Mouse (Mus musculus) hindbrain, embryonic 13.5 days (tissue): ENCODE results near the gene Susd6. TPM values are rescaled to one million over a fixed set of nuclear protein-coding genes. Genes with fewer than 3 reads are reported as not detected.
A peak's percentile ranks its signal among the peaks of the same experiment; 100 is the strongest.

Experiments used
- ATAC-seq: fragments of 200-750 bp; cut with Nextera tagmentation; 2 replicates; pipeline ENCODE4 v1.8.0; 2017; ENCODE audit warnings: moderate TSS enrichment; ENCODE audit not compliant: low FRiP score
- H3K27ac ChIP-seq: fragments of 300-500 bp; sonication (generic); 2 replicates; pipeline ENCODE4 v1.5.1; 2015; ENCODE audit warnings: inconsistent platforms, mild to moderate bottlenecking, moderate library complexity
- H3K27me3 ChIP-seq: fragments of 300-500 bp; sonication (generic); 2 replicates; pipeline ENCODE4 v1.6.1; 2015; ENCODE audit warnings: mild to moderate bottlenecking, inconsistent platforms
- H3K36me3 ChIP-seq: fragments of 300-500 bp; sonication (generic); 2 replicates; pipeline ENCODE4 v1.6.1; 2015; ENCODE audit warnings: mild to moderate bottlenecking, inconsistent platforms
- H3K4me1 ChIP-seq: fragments of 300-500 bp; sonication (generic); replicated peaks from 2 replicates; pipeline ENCODE4 v1.6.1; 2015; ENCODE audit warnings: inconsistent platforms
- H3K4me2 ChIP-seq: fragments of 300-500 bp; sonication (generic); 2 replicates; pipeline ENCODE4 v1.6.1; 2015; ENCODE audit warnings: inconsistent platforms, mild to moderate bottlenecking, moderate library complexity
- H3K4me3 ChIP-seq: fragments of 300-500 bp; sonication (generic); 2 replicates; pipeline ENCODE4 v1.5.1; 2015; ENCODE audit warnings: mild to moderate bottlenecking, inconsistent platforms
- H3K9ac ChIP-seq: fragments of 300-500 bp; sonication (generic); 2 replicates; pipeline ENCODE4 v1.6.1; 2015; ENCODE audit warnings: mild to moderate bottlenecking, inconsistent platforms
- H3K9me3 ChIP-seq: fragments of 300-500 bp; sonication (generic); 2 replicates; pipeline ENCODE4 v1.6.1; 2016; ENCODE audit warnings: inconsistent platforms
- WGBS: fragments of 180-500 bp; shearing (Covaris S2); methylation state at CpG from one replicate; pipeline ENCODE4 v1.1.7; 2015; 5-methylcytosine and 5-hydroxymethylcytosine counted together
- polyA plus RNA-seq: library from polyadenylated mRNA; unstranded; fragments of >200 nt; fragmentation: Nextera tagmentation; extraction: Ambion mirVana; gene quantifications from 2 replicates; pipeline ENCODE4 v1.2.1, GENCODE M21; 2015

The Susd6 gene
- polyA plus RNA-seq, 1 experiment from 2014 or later, result 11.4 TPM

DNA sequence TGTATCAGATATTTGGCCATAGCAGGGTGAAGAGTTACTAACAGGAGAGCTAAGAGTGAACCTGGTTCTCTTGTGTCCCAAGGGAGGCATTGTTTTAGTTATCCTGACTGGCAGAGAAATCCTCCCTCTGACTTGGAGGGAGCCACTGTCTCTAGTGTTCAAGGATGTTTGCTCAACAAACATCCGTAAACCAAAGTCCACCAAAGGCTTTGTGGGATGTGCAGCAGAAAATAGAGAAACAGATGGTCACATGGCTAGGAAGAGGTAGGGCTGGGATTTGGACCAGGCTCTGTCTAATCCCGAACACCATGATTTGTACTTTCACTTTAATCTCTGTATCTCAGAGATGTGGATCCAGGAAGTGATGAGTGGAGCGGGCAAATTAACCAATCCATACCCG, 26.2 kb upstream of the Susd6 start:
- Histone ChIP-seq H3K27me3 (0 out of 2 replicates have a peak, but pooled peaks cover 2% of the 10 kb centered on the region), H3K27ac (no peak overlapping the region), H3K9ac (no peak overlapping the region), H3K9me3 (no peaks in the 10 kb centered on the region), H3K4me3 (no peak overlapping the region), H3K4me1 (peaks cover 8% of the 10 kb centered on the region), H3K4me2 (no peak overlapping the region), H3K36me3 (no peaks in the 10 kb centered on the region)
- no peak for ATAC-seq
- 78% methylated on average over 4 of the region's 4 CpGs for WGBS

DNA sequence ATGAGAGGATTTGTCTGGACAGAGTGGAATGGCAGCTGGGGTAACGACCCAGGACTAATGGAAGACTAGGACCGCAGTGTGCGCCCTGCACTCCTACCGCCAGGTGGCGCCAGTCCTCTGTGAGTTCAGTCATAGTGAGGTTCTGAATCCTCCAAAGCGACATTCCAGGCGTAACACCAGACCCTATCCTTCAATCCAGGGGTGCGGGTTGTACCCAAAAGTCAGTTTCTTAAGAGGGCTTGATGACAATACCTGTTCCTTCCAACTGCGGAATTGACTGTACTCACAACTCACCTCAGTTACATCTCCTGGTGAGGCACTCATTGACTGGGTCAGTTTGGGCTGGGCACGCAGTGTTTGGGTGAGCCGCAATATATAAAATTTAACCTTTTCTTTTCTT, 20.6 kb upstream of the Susd6 start:
- H3K9ac ChIP-seq, result no peak overlapping the region
- 20% methylated on average over 11 of the region's 11 CpGs for WGBS
- no peaks in the 10 kb centered on the region for H3K4me1 ChIP-seq
- H3K9me3 ChIP-seq, result no peaks in the 10 kb centered on the region
- no peaks in the 10 kb centered on the region for H3K27me3 ChIP-seq
- peak; percentile 87 for ATAC-seq
- H3K4me2 ChIP-seq, result peak overlapping the region; percentile 15; the same call in 1 of the 2 replicates
- H3K36me3 ChIP-seq, result no peaks in the 10 kb centered on the region
- no peak overlapping the region for H3K27ac ChIP-seq
- H3K4me3 ChIP-seq, result no peak overlapping the region

DNA sequence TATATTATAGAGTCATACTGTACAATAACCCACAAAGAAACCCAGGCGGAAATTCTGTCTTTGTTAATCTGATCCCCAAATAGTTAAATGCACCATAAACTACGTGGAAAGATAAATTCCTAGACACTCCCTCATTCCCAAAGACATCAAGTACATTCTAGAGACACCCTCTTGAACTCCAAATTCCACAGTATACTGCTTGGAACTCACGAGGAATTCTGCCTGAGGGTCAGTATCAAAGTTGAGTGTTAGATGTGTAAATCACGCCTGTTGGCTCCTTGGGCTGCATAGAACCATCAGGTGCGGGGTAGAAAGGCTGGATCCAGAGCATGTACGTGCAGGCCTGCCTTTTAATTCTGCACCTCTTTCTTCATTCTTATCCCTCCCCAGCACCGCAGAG, 15.5 kb upstream of the Susd6 start:
- Histone ChIP-seq H3K4me1 (no peaks in the 10 kb centered on the region), H3K4me2 (no peak overlapping the region), H3K27me3 (no peaks in the 10 kb centered on the region), H3K36me3 (no peaks in the 10 kb centered on the region), H3K9me3 (no peaks in the 10 kb centered on the region), H3K27ac (no peak overlapping the region), H3K9ac (no peak overlapping the region), H3K4me3 (no peak overlapping the region)
- 77% methylated on average over 7 of the region's 7 CpGs for WGBS
- ATAC-seq, result no peak

DNA sequence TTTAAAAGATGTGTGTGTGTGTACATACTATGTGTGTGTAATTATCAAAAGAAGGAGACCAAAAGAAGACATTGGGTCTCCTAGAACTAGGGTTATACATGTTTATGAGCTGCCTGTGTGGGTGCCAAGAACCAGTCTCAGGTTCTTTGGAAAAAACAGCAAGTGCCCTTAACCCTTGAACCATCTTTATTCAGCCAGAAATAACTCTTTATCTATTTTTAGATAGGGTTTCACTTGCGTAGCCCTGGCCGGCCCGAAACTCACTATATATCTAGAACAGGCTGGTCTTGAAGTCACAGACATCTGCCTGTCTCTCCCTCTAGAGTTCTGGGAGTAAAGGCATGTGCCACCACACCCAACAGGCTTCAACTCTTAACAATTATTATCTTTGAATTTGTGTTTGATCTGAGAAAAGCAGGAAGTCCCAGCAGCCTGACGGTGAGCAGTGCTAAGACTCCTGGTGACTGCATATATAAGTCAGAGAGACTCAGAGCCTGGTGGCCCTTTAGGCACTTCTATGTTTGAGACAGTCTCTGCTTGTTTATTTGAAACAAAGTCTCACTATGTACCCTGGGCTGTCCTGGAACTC, 14.2 kb upstream of the Susd6 start:
- H3K27me3 ChIP-seq, result no peaks in the 10 kb centered on the region
- no peak overlapping the region for H3K4me2 ChIP-seq
- no peak overlapping the region for H3K27ac ChIP-seq
- no peaks in the 10 kb centered on the region for H3K4me1 ChIP-seq
- no peaks in the 10 kb centered on the region for H3K36me3 ChIP-seq
- no peak overlapping the region for H3K4me3 ChIP-seq
- H3K9me3 ChIP-seq, result no peaks in the 10 kb centered on the region
- no peak for ATAC-seq
- WGBS, result 89% methylated on average over 4 of the region's 4 CpGs
- no peak overlapping the region for H3K9ac ChIP-seq

DNA sequence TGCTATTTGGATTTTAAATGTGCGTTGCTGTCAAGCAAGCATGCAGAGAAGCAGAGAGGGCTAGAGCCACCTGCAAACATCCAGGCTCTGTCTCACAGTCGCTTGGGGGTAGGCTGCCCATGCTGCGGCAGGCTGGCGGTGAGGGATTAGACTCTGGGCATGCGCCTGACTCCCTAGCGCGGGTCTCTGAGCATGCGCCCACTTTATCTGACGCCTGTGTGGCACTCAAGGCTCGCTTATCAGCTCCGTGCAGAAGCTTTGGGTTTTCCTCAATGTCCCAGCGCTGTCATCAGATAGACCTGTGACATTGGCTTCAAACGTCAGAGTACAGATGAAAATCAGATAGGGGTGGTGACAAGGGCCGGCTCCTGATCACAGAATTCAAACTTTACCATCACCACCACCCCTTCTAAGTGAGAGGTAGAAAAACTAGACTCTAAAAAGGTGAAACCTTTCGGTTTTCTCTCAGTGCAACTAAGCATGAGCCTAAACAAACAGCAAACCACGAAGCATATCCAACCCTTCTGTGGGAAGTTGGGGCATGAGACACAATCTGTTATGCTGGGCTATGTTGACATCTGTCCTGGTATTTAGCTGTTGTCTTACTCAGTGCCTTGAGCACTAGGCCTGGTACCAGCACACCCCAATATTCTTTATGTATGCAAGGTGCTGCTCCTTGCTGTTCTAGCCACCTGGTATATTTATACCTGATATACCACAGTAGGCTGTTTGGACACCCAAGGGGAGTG, 11.9 kb upstream of the Susd6 start:
- H3K9me3 ChIP-seq, result no peaks in the 10 kb centered on the region
- ATAC-seq, result no peak
- H3K27me3 ChIP-seq, result no peaks in the 10 kb centered on the region
- no peak overlapping the region for H3K9ac ChIP-seq
- 79% methylated on average over 16 of the region's 16 CpGs for WGBS
- no peak overlapping the region for H3K4me2 ChIP-seq
- no peaks in the 10 kb centered on the region for H3K36me3 ChIP-seq
- H3K27ac ChIP-seq, result no peak overlapping the region
- no peaks in the 10 kb centered on the region for H3K4me1 ChIP-seq
- no peak overlapping the region for H3K4me3 ChIP-seq

DNA sequence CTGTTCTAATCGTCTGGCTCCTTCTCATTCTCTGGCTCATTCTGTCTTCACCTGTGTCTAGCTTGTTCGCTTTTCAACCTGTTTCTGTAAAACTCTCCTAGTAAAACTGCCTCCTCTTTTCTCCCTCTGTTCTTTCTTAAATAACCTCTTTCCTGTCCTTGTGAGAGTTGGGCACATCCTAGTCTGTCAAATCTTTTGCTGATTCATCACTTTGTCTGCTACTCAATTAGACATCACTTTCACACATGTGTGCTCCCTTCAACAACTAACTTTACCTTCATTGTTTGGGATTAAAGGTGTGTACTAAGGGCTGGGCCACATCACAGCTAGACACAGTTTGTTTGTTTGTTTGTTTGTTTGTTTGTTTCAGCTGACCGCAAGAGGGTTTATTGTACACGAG, 10.6 kb upstream of the Susd6 start:
- over 99% methylated on average over 4 of the region's 4 CpGs for WGBS
- Histone ChIP-seq H3K36me3 (no peaks in the 10 kb centered on the region), H3K27me3 (no peaks in the 10 kb centered on the region), H3K4me1 (no peaks in the 10 kb centered on the region), H3K4me2 (no peak overlapping the region), H3K27ac (no peak overlapping the region), H3K4me3 (no peak overlapping the region), H3K9ac (no peak overlapping the region), H3K9me3 (no peaks in the 10 kb centered on the region)
- ATAC-seq, result no peak

DNA sequence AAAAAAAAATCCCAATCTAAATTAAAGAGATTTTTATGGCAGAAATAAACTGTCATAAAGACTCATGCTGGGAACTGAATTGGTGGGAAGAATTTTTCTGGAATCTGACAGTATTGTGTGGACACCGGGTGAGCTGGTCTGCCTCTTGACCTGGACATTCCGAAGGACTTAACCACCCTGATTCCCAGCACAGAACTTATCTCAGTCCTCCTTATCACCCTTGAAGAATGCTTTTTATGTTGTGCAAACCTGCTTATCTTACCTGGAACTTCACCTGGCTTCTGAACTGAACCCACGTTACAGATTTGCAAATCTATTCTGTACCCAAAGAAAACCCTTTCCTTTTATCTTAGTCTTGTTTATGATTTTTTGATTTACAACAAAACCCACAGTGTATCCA, 8.1 kb upstream of the Susd6 start:
- no peak for ATAC-seq
- Histone ChIP-seq H3K4me3 (no peak overlapping the region), H3K27me3 (no peaks in the 10 kb centered on the region), H3K4me1 (no peaks in the 10 kb centered on the region), H3K36me3 (no peaks in the 10 kb centered on the region), H3K27ac (no peak overlapping the region), H3K9me3 (no peaks in the 10 kb centered on the region), H3K4me2 (no peak overlapping the region), H3K9ac (no peak overlapping the region)
- WGBS, result 95% methylated on average over 3 of the region's 3 CpGs

DNA sequence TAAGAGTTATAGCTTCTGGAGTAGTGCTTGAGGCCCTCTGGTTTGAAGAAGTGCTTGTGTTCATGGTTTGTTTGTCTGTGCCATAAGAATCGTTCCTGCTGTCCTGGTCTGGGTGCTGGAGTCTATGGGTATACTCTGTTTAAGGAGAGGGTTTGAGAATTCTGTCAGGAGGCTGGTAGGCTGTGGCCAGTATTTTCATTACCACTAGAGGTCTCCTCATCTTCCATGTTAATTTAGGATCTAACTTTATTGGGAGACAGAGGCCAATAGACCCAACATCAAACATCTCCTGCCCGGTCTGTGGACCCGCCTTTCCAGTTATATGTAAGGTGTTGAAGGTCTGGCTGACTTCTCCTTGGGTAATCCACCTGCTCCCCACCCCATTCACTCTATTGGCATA, 7.4 kb upstream of the Susd6 start:
- Histone ChIP-seq H3K27ac (no peak overlapping the region), H3K4me3 (no peak overlapping the region), H3K4me2 (no peak overlapping the region), H3K9me3 (no peaks in the 10 kb centered on the region), H3K4me1 (no peaks in the 10 kb centered on the region; the same call in 1 of the 2 replicates), H3K9ac (no peak overlapping the region), H3K27me3 (0 out of 2 replicates have a peak, but pooled peaks cover 4% of the 10 kb centered on the region), H3K36me3 (no peaks in the 10 kb centered on the region)
- 59% methylated on average over 3 of the region's 3 CpGs for WGBS
- ATAC-seq, result no peak

DNA sequence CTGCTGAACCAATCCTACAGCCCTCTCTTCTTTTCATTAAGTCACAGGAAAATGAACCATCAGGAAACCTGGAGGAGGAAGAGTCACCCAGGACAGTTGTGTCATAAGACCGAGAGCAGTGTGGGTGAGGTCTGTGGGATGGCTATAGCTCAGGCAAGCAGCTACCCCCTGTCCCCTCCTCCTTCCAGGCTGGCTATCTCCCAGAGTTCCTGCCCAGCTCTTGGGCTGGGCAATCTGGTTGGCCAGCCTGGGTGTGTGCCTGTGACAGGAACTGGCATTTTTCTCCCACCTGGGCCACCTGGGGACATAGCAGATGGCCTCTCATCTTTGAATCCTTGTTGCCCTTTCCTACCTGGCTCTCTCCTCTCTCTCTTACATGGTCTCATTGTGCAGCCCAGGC, 6.4 kb upstream of the Susd6 start:
- Histone ChIP-seq H3K27me3 (0 out of 2 replicates have a peak, but pooled peaks cover 4% of the 10 kb centered on the region), H3K36me3 (no peaks in the 10 kb centered on the region), H3K9ac (no peak overlapping the region), H3K4me2 (no peak overlapping the region), H3K9me3 (no peaks in the 10 kb centered on the region), H3K4me1 (no peaks in the 10 kb centered on the region; the same call in 1 of the 2 replicates), H3K4me3 (no peak overlapping the region), H3K27ac (no peak overlapping the region)
- WGBS, result 90% methylated on average over 1 of the region's 1 CpGs
- ATAC-seq, result no peak

DNA sequence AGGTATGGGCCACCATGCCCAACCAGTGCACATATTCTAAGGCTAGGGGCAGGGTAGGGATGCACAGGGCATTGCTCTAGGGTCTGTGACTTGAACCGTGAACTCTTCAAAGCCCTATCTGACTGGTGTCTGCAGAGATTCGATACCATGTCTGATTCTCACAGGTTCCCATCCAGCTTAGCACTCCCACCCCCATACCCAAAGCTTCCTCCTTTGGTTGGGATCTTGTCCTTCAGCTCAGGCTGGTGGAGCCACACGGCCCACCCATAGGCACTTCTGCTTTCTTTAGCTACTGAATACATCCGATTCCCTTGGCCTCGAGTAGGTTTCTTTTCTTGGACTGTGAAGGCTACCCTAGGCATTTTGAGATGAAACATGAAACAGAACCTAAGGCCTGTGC, 5.3 kb upstream of the Susd6 start:
- Histone ChIP-seq H3K4me3 (no peak overlapping the region), H3K27ac (no peak overlapping the region), H3K36me3 (no peaks in the 10 kb centered on the region), H3K27me3 (0 out of 2 replicates have a peak, but pooled peaks cover 4% of the 10 kb centered on the region), H3K9me3 (no peaks in the 10 kb centered on the region), H3K4me2 (no peak overlapping the region), H3K4me1 (peaks cover 5% of the 10 kb centered on the region), H3K9ac (no peak overlapping the region)
- ATAC-seq, result no peak
- 88% methylated on average over 5 of the region's 5 CpGs for WGBS

DNA sequence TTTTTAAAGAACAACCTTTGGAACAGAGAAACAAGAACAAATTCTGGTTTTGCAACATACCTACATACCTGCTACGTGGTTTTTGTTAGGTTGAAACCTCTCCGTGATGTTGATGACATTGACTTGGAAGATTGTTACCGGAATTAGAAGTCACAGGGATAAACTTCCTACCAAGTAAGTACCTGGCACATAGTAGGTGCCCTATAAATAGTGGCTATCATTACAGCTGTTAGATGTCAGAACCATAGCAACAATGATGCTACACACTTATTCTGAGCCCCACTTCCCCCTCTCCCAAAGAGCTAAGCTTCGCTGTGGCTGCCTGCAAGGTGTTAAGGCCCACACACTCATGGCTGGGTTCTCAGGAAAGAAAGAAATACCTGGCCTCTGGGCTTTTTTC, 4.7 kb upstream of the Susd6 start:
- WGBS, result 94% methylated on average over 4 of the region's 4 CpGs
- H3K36me3 ChIP-seq, result no peaks in the 10 kb centered on the region
- H3K9me3 ChIP-seq, result no peaks in the 10 kb centered on the region
- no peak overlapping the region for H3K4me2 ChIP-seq
- H3K27me3 ChIP-seq, result 0 out of 2 replicates have a peak, but pooled peaks cover 4% of the 10 kb centered on the region
- H3K4me1 ChIP-seq, result peaks cover 5% of the 10 kb centered on the region
- H3K4me3 ChIP-seq, result no peak overlapping the region
- no peak for ATAC-seq
- no peak overlapping the region for H3K9ac ChIP-seq
- H3K27ac ChIP-seq, result no peak overlapping the region

DNA sequence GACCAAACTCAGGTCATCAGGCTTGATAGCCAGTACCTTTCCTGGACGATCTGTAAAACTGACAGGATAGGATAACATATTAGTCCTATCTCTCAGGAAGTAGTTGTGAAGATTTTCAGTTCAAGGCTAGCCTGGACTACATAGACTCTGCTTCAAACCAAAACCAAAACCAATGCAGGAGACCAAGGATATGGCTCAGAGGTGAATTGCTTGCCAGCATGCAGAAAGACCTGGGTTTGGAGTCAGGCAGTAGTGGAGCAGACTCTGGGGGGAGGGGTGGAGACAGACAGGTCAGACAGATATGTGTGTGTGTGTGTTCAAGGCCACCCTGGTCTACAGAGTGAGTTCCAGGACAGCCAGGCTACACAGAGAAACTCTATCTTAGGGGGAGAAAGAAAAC, 3.7 kb upstream of the Susd6 start:
- Histone ChIP-seq H3K4me2 (no peak overlapping the region), H3K4me3 (no peak overlapping the region), H3K27me3 (0 out of 2 replicates have a peak, but pooled peaks cover 4% of the 10 kb centered on the region), H3K9ac (no peak overlapping the region), H3K4me1 (peaks cover 11% of the 10 kb centered on the region), H3K9me3 (no peaks in the 10 kb centered on the region), H3K27ac (no peak overlapping the region), H3K36me3 (no peaks in the 10 kb centered on the region)
- WGBS, result 79% methylated on average over 1 of the region's 1 CpGs
- no peak for ATAC-seq

DNA sequence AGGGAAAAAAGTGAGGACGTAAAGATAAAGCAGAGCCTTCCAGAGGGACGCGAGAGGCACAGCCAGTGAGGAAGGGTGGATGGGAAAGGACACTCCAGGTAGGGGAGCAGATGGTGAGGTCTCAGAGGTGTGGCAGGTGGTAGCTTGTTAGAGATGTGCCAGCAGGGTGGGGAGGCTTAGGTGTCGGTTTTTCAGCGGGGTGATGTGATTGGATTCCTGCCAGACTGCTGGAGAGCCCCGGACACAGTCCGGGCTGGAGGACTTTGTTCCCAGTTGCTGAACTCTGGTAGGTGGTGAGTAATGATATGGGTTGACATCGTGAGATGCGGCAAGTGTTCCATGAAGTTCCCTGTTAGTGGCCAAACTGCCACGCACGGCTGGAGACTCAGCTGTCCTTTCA, 2.7 kb upstream of the Susd6 start:
- H3K4me2 ChIP-seq, result no peak overlapping the region
- no peaks in the 10 kb centered on the region for H3K36me3 ChIP-seq
- 43% methylated on average over 11 of the region's 11 CpGs for WGBS
- H3K4me1 ChIP-seq, result peaks cover 19% of the 10 kb centered on the region
- 0 out of 2 replicates have a peak, but pooled peaks cover 4% of the 10 kb centered on the region for H3K27me3 ChIP-seq
- ATAC-seq, result no peak
- H3K27ac ChIP-seq, result no peak overlapping the region
- H3K4me3 ChIP-seq, result no peak overlapping the region
- H3K9ac ChIP-seq, result peak overlapping the region; percentile 43; the same call in 1 of the 2 replicates
- H3K9me3 ChIP-seq, result no peaks in the 10 kb centered on the region
